Mouse (Mus musculus) neural tube, embryonic 14.5 days (tissue): ENCODE results near the gene Psmb7. TPM values are rescaled to one million over a fixed set of nuclear protein-coding genes. Genes with fewer than 3 reads are reported as not detected.

Experiments
- ATAC-seq: fragments of 200-750 bp; cut with Nextera tagmentation; 2 replicates; pipeline ENCODE4 v1.8.0; 2017; ENCODE audit warnings: low read depth, mild to moderate bottlenecking, moderate TSS enrichment, moderate library complexity
- H3K27ac ChIP-seq: fragments of 300-500 bp; sonication (generic); 2 replicates; pipeline ENCODE4 v1.5.1; 2014; ENCODE audit warnings: low read depth, mild to moderate bottlenecking, control low read depth, low read length, moderate library complexity, mixed read lengths
- H3K27me3 ChIP-seq: fragments of 300-500 bp; sonication (generic); 2 replicates; pipeline ENCODE4 v1.6.1; 2014; ENCODE audit warnings: low read length; ENCODE audit not compliant: control insufficient read depth, insufficient read depth
- H3K36me3 ChIP-seq: fragments of 300-500 bp; sonication (generic); 2 replicates; pipeline ENCODE4 v1.6.1; 2014; ENCODE audit warnings: low read length, mixed read lengths; ENCODE audit not compliant: control insufficient read depth, insufficient read depth
- H3K4me1 ChIP-seq: fragments of 300-500 bp; sonication (generic); 2 replicates; pipeline ENCODE4 v1.6.1; 2014; ENCODE audit warnings: low read length; ENCODE audit not compliant: control insufficient read depth, insufficient read depth
- H3K4me2 ChIP-seq: fragments of 300-500 bp; sonication (generic); 2 replicates; pipeline ENCODE4 v1.6.1; 2014; ENCODE audit warnings: mild to moderate bottlenecking, low read depth, low read length, control low read depth
- H3K4me3 ChIP-seq: fragments of 300-500 bp; sonication (generic); 2 replicates; pipeline ENCODE4 v1.5.1; 2014; ENCODE audit warnings: low read depth, low read length, control low read depth, mixed read lengths
- H3K9ac ChIP-seq: fragments of 300-500 bp; sonication (generic); replicated peaks from 2 replicates; pipeline ENCODE4 v1.6.1; 2014; ENCODE audit warnings: low read depth, mild to moderate bottlenecking, control low read depth, low read length, mixed read lengths
- H3K9me3 ChIP-seq: fragments of 300-500 bp; sonication (generic); 2 replicates; pipeline ENCODE4 v1.6.1; 2016; ENCODE audit warnings: low read length; ENCODE audit not compliant: control insufficient read depth
- WGBS: fragments of 180-500 bp; shearing (Covaris S2); extraction: QIAGEN DNeasy Blood & Tissue Kit; methylation state at CpG from one replicate; pipeline ENCODE4 v1.1.7; 2014; 5-methylcytosine and 5-hydroxymethylcytosine counted together
- polyA plus RNA-seq: library from polyadenylated mRNA; unstranded; fragments of >200 nt; fragmentation: Nextera tagmentation; extraction: Ambion mirVana; gene quantifications from 2 replicates; pipeline ENCODE4 v1.2.1, GENCODE M21; 2014

The Psmb7 gene
- polyA plus RNA-seq, 1 experiment from 2014 or later: 282 TPM

DNA sequence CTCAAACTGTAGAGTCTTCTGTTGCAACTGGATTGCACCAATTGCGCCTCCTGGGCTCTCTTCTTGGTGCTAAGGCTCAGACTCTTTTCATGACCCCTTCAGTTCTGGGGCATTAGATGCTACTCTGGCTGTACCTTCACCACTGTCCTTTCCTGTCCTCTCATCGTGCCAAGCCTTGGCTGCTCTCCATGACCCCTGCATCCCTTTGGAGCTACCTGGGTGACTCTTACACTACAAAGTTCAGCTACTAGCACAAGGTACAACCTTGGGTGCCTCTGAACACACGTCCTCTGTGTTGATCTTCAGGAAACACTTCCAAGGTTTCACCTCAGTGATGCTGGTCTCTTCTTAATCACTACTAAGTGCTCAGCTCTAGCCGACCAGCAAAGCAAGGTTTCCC is 81.3 kb downstream of the Psmb7 start:
- Histone ChIP-seq H3K27ac (no peak overlapping the region), H3K36me3 (no peaks in the 10 kb centered on the region), H3K4me1 (no peaks in the 10 kb centered on the region), H3K4me3 (no peak overlapping the region), H3K4me2 (no peak overlapping the region), H3K27me3 (no peaks in the 10 kb centered on the region), H3K9ac (no peak overlapping the region), H3K9me3 (no peaks in the 10 kb centered on the region)
- 86% methylated on average over 4 of the region's 4 CpGs for WGBS
- ATAC-seq: no peak

DNA sequence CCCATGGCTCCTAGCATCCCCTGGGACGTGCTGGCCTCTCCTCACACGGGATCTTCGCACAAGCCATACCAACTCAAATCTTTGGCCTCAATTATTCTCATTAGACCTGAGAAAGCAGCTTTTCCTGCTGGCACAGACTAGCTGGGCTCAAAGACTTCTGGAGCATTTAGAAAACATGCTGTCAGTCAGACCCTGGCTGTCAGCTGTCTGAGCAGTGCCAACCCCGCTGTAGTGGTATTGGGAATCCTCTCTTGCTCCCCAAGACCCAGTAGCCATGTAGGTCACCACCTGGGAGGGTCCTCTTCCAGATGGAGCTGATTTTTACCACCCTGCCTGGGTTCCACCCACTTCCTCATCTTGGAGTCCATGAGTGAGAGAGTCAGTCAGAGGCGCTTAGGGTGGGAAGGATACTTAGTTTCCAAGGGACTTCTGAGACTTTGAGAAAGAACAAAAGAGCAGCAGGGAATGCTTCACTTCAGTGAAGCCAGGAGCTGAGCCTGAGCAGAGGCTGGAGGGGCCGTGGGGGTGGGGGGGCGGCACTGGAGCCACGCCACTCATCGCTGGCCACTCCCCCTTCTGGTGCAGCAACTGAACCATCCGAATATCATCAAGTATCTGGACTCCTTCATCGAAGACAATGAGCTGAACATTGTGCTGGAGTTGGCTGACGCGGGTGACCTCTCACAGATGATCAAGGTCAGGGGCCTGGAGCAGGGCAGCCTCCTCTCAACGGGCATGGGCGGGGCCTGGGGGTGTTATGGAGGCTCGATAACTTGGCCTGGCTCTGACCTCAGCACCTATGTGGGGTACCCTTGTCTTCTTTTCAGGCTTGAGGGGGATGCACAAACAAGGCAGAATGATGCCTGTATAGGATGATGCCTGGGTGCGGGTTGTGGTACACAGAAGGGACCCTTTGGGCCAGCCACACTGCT is 83.3 kb downstream of the Psmb7 start:
- no peaks in the 10 kb centered on the region for H3K4me1 ChIP-seq
- H3K4me2 ChIP-seq: no peak overlapping the region
- no peak overlapping the region for H3K27ac ChIP-seq
- no peaks in the 10 kb centered on the region for H3K9me3 ChIP-seq
- no peak overlapping the region for H3K4me3 ChIP-seq
- ATAC-seq: no peak
- H3K27me3 ChIP-seq: no peaks in the 10 kb centered on the region
- no peak overlapping the region for H3K9ac ChIP-seq
- 49% methylated on average over 17 of the region's 17 CpGs for WGBS
- H3K36me3 ChIP-seq: no peaks in the 10 kb centered on the region

DNA sequence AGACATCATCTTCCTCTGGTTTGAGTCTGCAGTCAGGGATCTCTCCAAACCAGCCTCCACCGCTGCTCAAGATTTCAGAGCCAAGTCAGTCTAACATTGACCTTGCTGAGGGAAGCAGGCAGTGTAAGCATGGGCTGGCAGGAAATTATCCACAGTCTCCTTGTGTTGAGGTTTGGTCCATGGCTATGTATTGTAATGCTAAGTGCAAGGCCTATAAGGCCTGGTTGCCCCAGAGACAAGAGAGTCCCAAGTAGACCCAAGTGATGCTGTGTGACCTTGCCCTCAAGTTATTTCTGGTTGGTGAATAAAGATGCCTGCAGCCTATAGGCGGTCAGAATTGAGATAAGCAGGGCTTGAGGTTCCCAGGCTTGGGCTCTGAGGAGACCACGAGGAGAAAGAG is 87.2 kb downstream of the Psmb7 start:
- no peak overlapping the region for H3K27ac ChIP-seq
- H3K27me3 ChIP-seq: no peaks in the 10 kb centered on the region
- H3K9me3 ChIP-seq: no peaks in the 10 kb centered on the region
- no peaks in the 10 kb centered on the region for H3K36me3 ChIP-seq
- no peak overlapping the region for H3K4me2 ChIP-seq
- no peak for ATAC-seq
- no peak overlapping the region for H3K4me3 ChIP-seq
- peaks cover 8% of the 10 kb centered on the region for H3K4me1 ChIP-seq
- WGBS: 84% methylated on average over 3 of the region's 3 CpGs
- H3K9ac ChIP-seq: no peak overlapping the region

DNA sequence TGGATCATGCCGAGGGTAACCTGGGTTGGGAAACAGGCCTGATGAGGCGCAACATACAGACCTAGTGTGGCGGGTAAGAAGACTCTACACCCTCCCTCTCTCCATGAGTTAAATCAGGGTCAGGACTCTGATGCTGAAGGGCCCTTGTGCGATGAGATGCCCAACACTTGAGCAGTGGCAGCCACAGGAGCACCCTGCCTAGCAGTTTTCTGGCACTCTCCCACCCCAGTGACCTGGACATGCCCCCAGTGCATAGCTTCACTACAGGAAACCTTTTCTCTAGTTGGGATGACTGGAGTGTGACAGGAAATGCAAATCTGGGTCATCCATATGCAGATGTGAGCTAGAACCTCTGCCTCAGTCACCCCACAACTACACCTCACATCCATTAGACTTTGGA is 88.2 kb downstream of the Psmb7 start:
- H3K4me1 ChIP-seq: peaks cover 10% of the 10 kb centered on the region
- no peaks in the 10 kb centered on the region for H3K9me3 ChIP-seq
- no peak overlapping the region for H3K4me2 ChIP-seq
- 77% methylated on average over 4 of the region's 4 CpGs for WGBS
- H3K36me3 ChIP-seq: no peaks in the 10 kb centered on the region
- ATAC-seq: no peak
- no peak overlapping the region for H3K4me3 ChIP-seq
- H3K27ac ChIP-seq: no peak overlapping the region
- no peaks in the 10 kb centered on the region for H3K27me3 ChIP-seq
- H3K9ac ChIP-seq: no peak overlapping the region

DNA sequence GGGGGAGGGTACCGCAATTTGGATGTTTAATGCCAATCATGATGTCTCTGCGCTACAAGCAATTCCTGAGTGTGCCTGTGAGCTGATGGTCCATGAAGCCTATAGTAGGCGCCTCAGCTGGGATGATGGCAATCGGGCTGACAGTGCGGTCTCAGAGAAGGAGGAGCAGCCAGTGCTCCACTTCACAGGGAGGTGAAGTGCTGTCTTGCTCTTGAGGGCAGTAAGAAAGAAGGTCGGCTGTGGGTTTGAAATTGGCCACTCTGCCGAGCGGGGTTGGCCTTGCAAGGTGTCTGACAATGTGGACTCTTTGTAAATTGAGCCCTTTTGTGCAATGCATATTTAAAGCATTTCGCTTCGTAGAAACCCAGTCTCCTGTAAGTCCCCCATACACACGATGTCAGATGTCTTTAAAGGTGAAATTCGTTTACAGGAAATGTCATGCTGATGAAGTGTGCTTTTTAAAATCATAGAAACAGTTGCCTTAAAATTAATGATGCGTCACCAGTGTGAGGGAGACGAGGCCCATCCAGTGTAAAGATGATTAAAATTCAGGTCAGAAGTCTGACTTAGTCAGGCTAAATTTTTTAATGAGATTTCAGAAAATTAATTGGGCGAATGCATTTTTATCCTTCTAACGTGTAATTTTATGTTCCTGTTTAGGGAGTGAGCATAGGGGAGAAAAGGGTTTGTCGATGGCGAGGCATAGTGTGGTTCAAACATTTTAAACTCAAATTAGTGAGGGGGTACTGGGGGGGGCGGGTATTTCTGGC is 89.5 kb downstream of the Psmb7 start:
- ATAC-seq: peak; percentile 13; the same call in 1 of the 2 replicates

DNA sequence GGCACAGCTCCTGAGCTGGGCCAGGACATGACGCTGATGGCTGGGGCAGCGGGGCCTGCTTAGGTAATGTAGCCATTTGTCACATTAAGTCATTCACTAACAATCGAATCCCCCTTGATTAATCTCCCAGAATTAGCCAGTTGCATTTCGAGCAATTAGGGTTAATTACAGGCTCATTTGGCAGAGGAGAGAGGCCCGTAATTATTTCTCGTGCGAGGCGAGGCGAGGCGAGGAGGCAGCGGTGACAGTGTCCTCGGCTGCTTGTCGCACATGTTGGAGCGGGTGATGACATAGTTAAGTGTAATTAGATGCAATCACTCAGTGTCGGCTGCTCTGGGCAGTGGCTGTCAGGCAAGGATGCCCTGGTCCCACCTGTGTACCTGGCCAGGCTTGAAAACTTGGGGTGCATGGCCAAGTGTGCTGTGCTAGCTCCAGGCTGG is 91.9 kb downstream of the Psmb7 start:
- peak; percentile 62; the same call in 1 of the 2 replicates for ATAC-seq
- no peak overlapping the region for H3K9ac ChIP-seq
- no peak overlapping the region for H3K4me3 ChIP-seq
- no peak overlapping the region for H3K27ac ChIP-seq
- H3K36me3 ChIP-seq: no peaks in the 10 kb centered on the region
- H3K4me2 ChIP-seq: no peak overlapping the region
- no peaks in the 10 kb centered on the region for H3K27me3 ChIP-seq
- H3K9me3 ChIP-seq: no peaks in the 10 kb centered on the region
- WGBS: 34% methylated on average over 15 of the region's 15 CpGs
- peaks cover 10% of the 10 kb centered on the region for H3K4me1 ChIP-seq

More for the DNA sequence above, 89.5 kb downstream of the Psmb7 start:
- Histone ChIP-seq H3K4me3 (no peak overlapping the region), H3K4me1 (peaks cover 10% of the 10 kb centered on the region), H3K27ac (no peak overlapping the region), H3K9me3 (no peaks in the 10 kb centered on the region), H3K9ac (no peak overlapping the region), H3K36me3 (no peaks in the 10 kb centered on the region), H3K4me2 (no peak overlapping the region), H3K27me3 (no peaks in the 10 kb centered on the region)
- whole genome bisulfite sequencing: 62% methylated on average over 19 of the region's 19 CpGs

DNA sequence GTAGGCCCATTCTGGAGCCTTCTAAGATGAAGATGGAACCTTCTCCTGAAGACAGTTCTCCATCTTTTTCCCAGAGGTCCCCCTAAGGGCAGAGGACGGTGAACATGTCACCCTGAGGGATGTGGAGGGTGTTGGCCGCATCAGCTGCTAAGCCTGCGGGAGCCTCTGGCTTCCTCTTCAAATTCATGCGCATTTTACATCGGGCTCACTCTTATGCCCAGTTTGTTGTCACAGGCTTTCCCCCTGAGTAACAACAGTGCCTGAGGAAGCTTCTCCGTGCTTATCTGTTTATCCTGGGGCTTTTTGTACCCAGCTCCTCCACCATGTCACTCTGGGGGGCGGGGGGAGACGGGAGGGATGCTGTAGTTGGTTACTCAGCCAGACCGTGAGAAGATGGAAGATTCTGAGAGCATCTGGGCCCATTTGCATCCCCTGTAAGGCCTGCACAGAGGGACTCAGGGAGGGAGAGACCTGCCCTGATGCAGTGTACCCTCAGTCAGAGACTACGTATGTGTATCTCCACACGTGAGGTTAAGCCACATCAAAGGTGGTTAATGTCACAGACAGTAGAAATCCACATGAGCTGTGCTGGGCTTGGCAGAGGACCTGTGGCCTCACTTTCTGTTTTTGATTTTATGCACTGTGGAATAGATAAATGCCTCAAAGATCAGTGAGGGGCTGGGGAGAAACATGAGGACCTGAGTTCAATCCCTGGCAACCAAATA is 95.9 kb downstream of the Psmb7 start:
- Histone ChIP-seq H3K4me1 (peaks cover 7% of the 10 kb centered on the region), H3K9me3 (no peaks in the 10 kb centered on the region), H3K9ac (no peak overlapping the region), H3K27me3 (no peaks in the 10 kb centered on the region), H3K4me2 (no peak overlapping the region), H3K27ac (no peak overlapping the region), H3K36me3 (no peaks in the 10 kb centered on the region), H3K4me3 (no peak overlapping the region)
- WGBS: 41% methylated on average over 11 of the region's 11 CpGs
- no peak for ATAC-seq

DNA sequence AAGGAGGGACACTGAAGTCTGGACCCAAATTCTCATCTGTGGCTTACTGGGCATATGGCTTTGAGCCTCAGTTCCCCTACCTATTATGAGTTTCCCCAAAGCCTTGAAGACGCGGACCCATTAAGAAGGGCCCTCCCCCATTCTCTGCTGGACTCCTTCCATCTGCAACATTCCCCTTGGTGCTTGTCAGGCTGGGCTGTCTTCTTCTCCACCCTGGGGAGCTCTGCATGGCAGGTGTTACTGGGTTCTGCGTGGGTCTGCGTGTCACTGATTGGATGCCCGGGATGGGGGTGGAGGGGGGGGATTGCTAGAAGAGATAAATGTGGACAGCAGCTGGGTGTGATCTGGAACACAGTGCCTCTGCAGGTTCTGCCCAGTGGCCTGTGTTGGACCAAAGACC is 97.1 kb downstream of the Psmb7 start:
- Histone ChIP-seq H3K36me3 (no peaks in the 10 kb centered on the region), H3K4me2 (no peak overlapping the region), H3K4me3 (no peak overlapping the region), H3K27me3 (no peaks in the 10 kb centered on the region), H3K4me1 (peaks cover 2% of the 10 kb centered on the region), H3K9me3 (no peaks in the 10 kb centered on the region), H3K27ac (no peak overlapping the region), H3K9ac (no peak overlapping the region)
- ATAC-seq: no peak
- WGBS: 68% methylated on average over 5 of the region's 5 CpGs
